Mouse (Mus musculus) CH12.LX (cell line): ENCODE measurements around the gene Npw. TPM values are rescaled to one million over a fixed set of nuclear protein-coding genes. Genes with fewer than 3 reads are reported as not detected.

Experiments
- DNase-seq: peaks from one replicate; pipeline ENCODE4 v3.0.0-alpha.2; 2013; ENCODE audit errors: extremely low read depth
- H3K27ac ChIP-seq: 2 replicates; pipeline ENCODE4 v1.5.1; 2012; ENCODE audit warnings: low read depth, mild to moderate bottlenecking, control low read depth, moderate library complexity; ENCODE audit not compliant: insufficient read depth
- H3K27me3 ChIP-seq: replicated peaks from 2 replicates; pipeline ENCODE3; 2012; ENCODE audit warnings: inconsistent platforms
- H3K36me3 ChIP-seq, 2 experiments: replicated peaks in 1 of 2; 2 replicates each; pipeline versions ENCODE3 to v1.6.1; 2012; ENCODE audit warnings: inconsistent platforms in 1 of 2, low read length in 1 of 2, mild to moderate bottlenecking in 1 of 2, mixed read lengths in 1 of 2, moderate library complexity in 1 of 2; ENCODE audit not compliant: control insufficient read depth in 1 of 2, insufficient read depth in 1 of 2
- H3K4me1 ChIP-seq, 2 experiments: 2 replicates each; pipeline ENCODE4 v1.6.1; 2012; ENCODE audit warnings: inconsistent platforms in 1 of 2, moderate library complexity in 1 of 2; ENCODE audit not compliant: insufficient read depth in 2 of 2, control insufficient read depth in 1 of 2
- H3K4me2 ChIP-seq: 2 replicates; pipeline ENCODE4 v1.6.1; 2012; ENCODE audit warnings: low read depth, mild to moderate bottlenecking, control low read depth; ENCODE audit not compliant: poor library complexity, insufficient read depth, severe bottlenecking
- H3K4me3 ChIP-seq, 3 experiments: fragments of 150-350 bp in 1 of 3; sonication (generic) in 1 of 3; replicated peaks in 1 of 3; 2 replicates each; pipeline versions ENCODE3 to v1.5.1; 2011 to 2012; ENCODE audit warnings: low read depth in 2 of 3, low read length in 2 of 3, mild to moderate bottlenecking in 2 of 3, moderate library complexity in 2 of 3, control low read depth in 1 of 3, improper control_type of control experiment in 1 of 3, inconsistent platforms in 1 of 3, mixed read lengths in 1 of 3; ENCODE audit not compliant: poor library complexity in 1 of 3
- H3K79me2 ChIP-seq: replicated peaks from 2 replicates; pipeline ENCODE4 v1.6.1; 2012; ENCODE audit warnings: mild to moderate bottlenecking, moderate library complexity; ENCODE audit not compliant: control insufficient read depth, poor library complexity, insufficient read depth, severe bottlenecking; ENCODE audit errors: extremely low read depth
- H3K9ac ChIP-seq: 2 replicates; pipeline ENCODE4 v1.6.1; 2012; ENCODE audit warnings: low read depth, mild to moderate bottlenecking, control low read depth, moderate library complexity; ENCODE audit not compliant: insufficient read depth
- H3K9me3 ChIP-seq: replicated peaks from 2 replicates; pipeline ENCODE3; 2012; ENCODE audit warnings: low read length, inconsistent platforms, mixed read lengths
- BHLHE40 ChIP-seq: IDR thresholded peaks from 2 replicates; pipeline ENCODE4 v1.6.1; 2011; ENCODE audit warnings: mild to moderate bottlenecking, low read depth, low read length, improper control_type of control experiment
- CHD1 ChIP-seq: IDR thresholded peaks from 2 replicates; pipeline ENCODE4 v1.6.1; 2012; ENCODE audit warnings: low read depth, low read length, improper control_type of control experiment, inconsistent platforms
- E2F4 ChIP-seq: IDR thresholded peaks from 2 replicates; pipeline ENCODE4 v1.6.1; 2011; ENCODE audit warnings: low read depth, low read length, improper control_type of control experiment; ENCODE audit not compliant: insufficient replicate concordance
- ELF1 ChIP-seq: IDR thresholded peaks from 2 replicates; pipeline ENCODE4 v1.6.1; 2014; ENCODE audit warnings: low read depth, mild to moderate bottlenecking, inconsistent platforms, low read length, improper control_type of control experiment
- IRF4 ChIP-seq: IDR thresholded peaks from 2 replicates; pipeline ENCODE4 v1.6.1; 2014; ENCODE audit warnings: low read depth, mild to moderate bottlenecking, inconsistent platforms, low read length, improper control_type of control experiment
- MAFK ChIP-seq: IDR thresholded peaks from 2 replicates; pipeline ENCODE4 v1.6.1; 2011; ENCODE audit warnings: low read length, improper control_type of control experiment; ENCODE audit not compliant: insufficient replicate concordance
- MEF2A ChIP-seq: IDR thresholded peaks from 2 replicates; pipeline ENCODE4 v1.6.1; 2014; ENCODE audit warnings: low read depth, mild to moderate bottlenecking, inconsistent platforms, low read length, improper control_type of control experiment, borderline replicate concordance
- MXI1 ChIP-seq: IDR thresholded peaks from 2 replicates; pipeline ENCODE4 v1.6.1; 2011; ENCODE audit warnings: mild to moderate bottlenecking, low read depth, low read length, improper control_type of control experiment
- MYC ChIP-seq: IDR thresholded peaks from 2 replicates; pipeline ENCODE4 v1.6.1; 2011; ENCODE audit warnings: low read depth, mild to moderate bottlenecking, improper control_type of control experiment, low read length
- NELFE ChIP-seq: IDR thresholded peaks from 2 replicates; pipeline ENCODE4 v1.6.1; 2011; ENCODE audit warnings: low read depth, low read length, improper control_type of control experiment
- NRF1 ChIP-seq: IDR thresholded peaks from 2 replicates; pipeline ENCODE4 v1.6.1; 2014; ENCODE audit warnings: low read depth, mild to moderate bottlenecking, inconsistent platforms, low read length, improper control_type of control experiment, moderate library complexity
- PAX5 ChIP-seq: IDR thresholded peaks from 2 replicates; pipeline ENCODE4 v1.6.1; 2012; ENCODE audit warnings: low read length, inconsistent platforms, mixed read lengths
- POLR2A ChIP-seq: IDR thresholded peaks from 2 replicates; pipeline ENCODE4 v1.6.1; 2011; ENCODE audit warnings: low read depth, mild to moderate bottlenecking, improper control_type of control experiment, low read length
- RAD21 ChIP-seq: IDR thresholded peaks from 2 replicates; pipeline ENCODE4 v1.6.1; 2011; ENCODE audit warnings: low read depth, mild to moderate bottlenecking, low read length, improper control_type of control experiment, moderate library complexity
- RCOR1 ChIP-seq: conservative IDR thresholded peaks from 2 replicates; pipeline ENCODE4 v1.6.1; 2012; ENCODE audit warnings: low read depth, mild to moderate bottlenecking, inconsistent platforms, low read length, improper control_type of control experiment
- SIN3A ChIP-seq: IDR thresholded peaks from 2 replicates; pipeline ENCODE4 v1.6.1; 2012; ENCODE audit warnings: low read length, improper control_type of control experiment, inconsistent platforms
- SMC3 ChIP-seq: IDR thresholded peaks from 2 replicates; pipeline ENCODE4 v1.6.1; 2011; ENCODE audit warnings: low read depth, low read length, improper control_type of control experiment
- TBP ChIP-seq: conservative IDR thresholded peaks from 2 replicates; pipeline ENCODE4 v1.6.1; 2011; ENCODE audit warnings: low read depth, low read length, improper control_type of control experiment
- UBTF ChIP-seq: IDR thresholded peaks from 2 replicates; pipeline ENCODE4 v1.6.1; 2012; ENCODE audit warnings: low read depth, mild to moderate bottlenecking, inconsistent platforms, low read length, improper control_type of control experiment, moderate library complexity
- USF1 ChIP-seq: IDR thresholded peaks from 2 replicates; pipeline ENCODE4 v1.6.1; 2014; ENCODE audit warnings: low read depth, mild to moderate bottlenecking, inconsistent platforms, low read length, improper control_type of control experiment
- USF2 ChIP-seq: conservative IDR thresholded peaks from 2 replicates; pipeline ENCODE4 v1.6.1; 2011; ENCODE audit warnings: low read depth, low read length, improper control_type of control experiment
- ZC3H11A ChIP-seq: IDR thresholded peaks from 2 replicates; pipeline ENCODE4 v1.6.1; 2012; ENCODE audit warnings: low read depth, mild to moderate bottlenecking, inconsistent platforms, low read length, improper control_type of control experiment
- ZNF384 ChIP-seq: IDR thresholded peaks from 2 replicates; pipeline ENCODE4 v1.6.1; 2012; ENCODE audit warnings: low read depth, low read length, improper control_type of control experiment, inconsistent platforms
- dilution Hi-C: fragments of 300-500 bp; cut with MboI; formaldehyde crosslinking; loops from 2 replicates; pipeline ENCODE4 v1.14.3; 2020; ENCODE audit warnings: low sequenced_read_pairs; ENCODE audit not compliant: extremely low pct_unique_long_range_greater_than_20kb, extremely low pct_ligation_motif_present
- in situ Hi-C: fragments of 300-500 bp; cut with MboI; formaldehyde crosslinking; loops from 3 replicates; pipeline ENCODE4 v1.14.3; 2019; ENCODE audit warnings: low sequenced_read_pairs, low pct_ligation_motif_present, low pct_unique_long_range_greater_than_20kb, mixed read lengths
- polyA plus RNA-seq: library from polyadenylated mRNA; unstranded; fragments of >175 nt; gene quantifications from 2 replicates; pipeline ENCODE4 v1.2.1, GENCODE M21; 2012; ENCODE audit warnings: low read depth; ENCODE audit not compliant: insufficient read length
- total RNA-seq, 2 experiments: library from RNA; depleted of rRNA; stranded (reverse); fragments of 300-350 nt in 1 of 2; fragments of >200 nt in 1 of 2; gene quantifications; 2 replicates each; pipeline ENCODE4 v1.2.3; 2012 to 2014

The Npw gene
- total and polyA plus RNA-seq, 3 experiments: not detected

- H3K79me2 ChIP-seq: no peaks in the 10 kb centered on the region
- peak overlapping the region in 1 of 3 experiments; percentile 14 for H3K4me3 ChIP-seq
- in situ Hi-C loops: no loop called here
- dilution Hi-C loops: no loop called here
- no peaks in the 10 kb centered on the region for H3K9me3 ChIP-seq
- H3K36me3 ChIP-seq: peaks cover 5 to 11% of the 10 kb centered on the region in 2 experiments
- peaks cover 27% of the 10 kb centered on the region for H3K27me3 ChIP-seq
- no peak overlapping the region for H3K4me2 ChIP-seq
- no peak overlapping the region for H3K9ac ChIP-seq
- TF ChIP-seq MYC (0 out of 2 replicates have a peak, but pooled peaks have one; percentile 29), USF2 (no peak), SIN3A (0 out of 2 replicates have a peak, but pooled peaks have one; percentile 29), RCOR1 (no peak), USF1 (peak; percentile 22; the same call in 1 of the 2 replicates), ELF1 (no peak)
- DNase-seq: peak; percentile 71
- H3K4me1 ChIP-seq: peaks cover 9 to 16% of the 10 kb centered on the region in 2 experiments
- no peak overlapping the region for H3K27ac ChIP-seq
These were observed 28.3 kb upstream of the Npw start for GRCm38 (mm10) chr17:24686514-24686913.

- Histone ChIP-seq H3K4me3 (no peak overlapping the region), H3K79me2 (peaks cover 35% of the 10 kb centered on the region), H3K36me3 (peaks cover 65 to 89% of the 10 kb centered on the region in 2 experiments), H3K4me2 (no peak overlapping the region), H3K27me3 (no peaks in the 10 kb centered on the region), H3K9me3 (no peaks in the 10 kb centered on the region), H3K9ac (no peak overlapping the region), H3K27ac (no peak overlapping the region), H3K4me1 (peaks cover 0 to 33% of the 10 kb centered on the region in 2 experiments; a peak in 2 of 4 replicates)
- in situ Hi-C loops (no loop called here), dilution Hi-C loops (no loop called here)
- DNase-seq: no peak
- no peak for TF ChIP-seq CHD1
- no peak for TF ChIP-seq BHLHE40
- TF ChIP-seq PAX5: no peak
These were observed 19.3 kb upstream of the Npw start for GRCm38 (mm10) chr17:24677500-24678080.

GRCm38 (mm10) chr17:24676877-24677276, 18.6 kb upstream of the Npw start:
- TF ChIP-seq MYC (no peak), MAFK (no peak), BHLHE40 (no peak), MXI1 (no peak), CHD1 (no peak), NRF1 (no peak), ZNF384 (no peak), SMC3 (no peak), USF1 (no peak), RAD21 (no peak), ELF1 (no peak), IRF4 (no peak), MEF2A (no peak), TBP (no peak), POLR2A (no peak), ZC3H11A (no peak), E2F4 (no peak), UBTF (no peak), NELFE (no peak)

More at GRCm38 (mm10) chr17:24676877-24677276, 18.6 kb upstream of the Npw start:
- Histone ChIP-seq H3K4me1 (peaks cover 0 to 40% of the 10 kb centered on the region in 2 experiments; a peak in 2 of 4 replicates), H3K27ac (no peak overlapping the region), H3K9me3 (no peaks in the 10 kb centered on the region), H3K4me3 (no peak overlapping the region), H3K36me3 (peaks cover 61 to 82% of the 10 kb centered on the region in 2 experiments), H3K27me3 (no peaks in the 10 kb centered on the region), H3K9ac (no peak overlapping the region), H3K4me2 (no peak overlapping the region), H3K79me2 (peaks cover 39% of the 10 kb centered on the region)
- no peak for DNase-seq
- dilution Hi-C loops: no loop called here
- in situ Hi-C loops: no loop called here
